Mouse (Mus musculus) kidney, adult 2 months (tissue): ENCODE data around the gene Map3k19. TPM values are rescaled to one million over a fixed set of nuclear protein-coding genes. Genes with fewer than 3 reads are reported as not detected.

Experiments used
- DNase-seq: peaks from one replicate; pipeline ENCODE4 v3.0.0; 2021
- H3K27ac ChIP-seq: fragments of 200-500 bp; 2 replicates; pipeline ENCODE4 v1.5.1; 2012; ENCODE audit warnings: low read depth, low read length, control low read depth, inconsistent platforms; ENCODE audit not compliant: insufficient read depth
- H3K27me3 ChIP-seq: fragments of 200-500 bp; replicated peaks from 2 replicates; pipeline ENCODE4 v1.6.1; 2012; ENCODE audit warnings: mild to moderate bottlenecking, moderate library complexity, low read length, inconsistent platforms; ENCODE audit not compliant: control insufficient read depth, insufficient read depth
- H3K36me3 ChIP-seq: fragments of 200-500 bp; 2 replicates; pipeline ENCODE4 v1.6.1; 2012; ENCODE audit warnings: mild to moderate bottlenecking, moderate library complexity, low read length, inconsistent platforms; ENCODE audit not compliant: control insufficient read depth, insufficient read depth
- H3K4me1 ChIP-seq: fragments of 200-500 bp; 2 replicates; pipeline ENCODE4 v1.6.1; 2011; ENCODE audit warnings: low read length; ENCODE audit not compliant: control insufficient read depth, insufficient read depth
- H3K4me3 ChIP-seq: fragments of 200-500 bp; 2 replicates; pipeline ENCODE4 v1.5.1; 2011; ENCODE audit warnings: mild to moderate bottlenecking, low read depth, low read length, control low read depth; ENCODE audit not compliant: insufficient read depth
- CTCF ChIP-seq: fragments of 200-500 bp; conservative IDR thresholded peaks from 2 replicates; pipeline ENCODE4 v1.5.1; 2011; ENCODE audit warnings: low read depth, mild to moderate bottlenecking, control low read depth, low read length, moderate library complexity, mixed read lengths; ENCODE audit not compliant: insufficient read depth, insufficient read length
- POLR2A ChIP-seq: fragments of 200-500 bp; IDR thresholded peaks from one replicate; pipeline ENCODE4 v1.6.1; 2011; ENCODE audit warnings: low read depth, low read length, control low read depth
- WGBS: fragments of 180-500 bp; shearing (Covaris S2); methylation state at CpG from one replicate; pipeline ENCODE4 v1.1.7; 2018; 5-methylcytosine and 5-hydroxymethylcytosine counted together
- polyA plus RNA-seq: library from polyadenylated mRNA; depleted of rRNA; stranded (reverse); fragments of >200 nt; gene quantifications from 2 replicates; pipeline ENCODE4 v1.2.3, GENCODE M21; 2012; rRNA removed

The Map3k19 gene
- polyA plus RNA-seq, 1 experiment = 0.05 TPM

DNA sequence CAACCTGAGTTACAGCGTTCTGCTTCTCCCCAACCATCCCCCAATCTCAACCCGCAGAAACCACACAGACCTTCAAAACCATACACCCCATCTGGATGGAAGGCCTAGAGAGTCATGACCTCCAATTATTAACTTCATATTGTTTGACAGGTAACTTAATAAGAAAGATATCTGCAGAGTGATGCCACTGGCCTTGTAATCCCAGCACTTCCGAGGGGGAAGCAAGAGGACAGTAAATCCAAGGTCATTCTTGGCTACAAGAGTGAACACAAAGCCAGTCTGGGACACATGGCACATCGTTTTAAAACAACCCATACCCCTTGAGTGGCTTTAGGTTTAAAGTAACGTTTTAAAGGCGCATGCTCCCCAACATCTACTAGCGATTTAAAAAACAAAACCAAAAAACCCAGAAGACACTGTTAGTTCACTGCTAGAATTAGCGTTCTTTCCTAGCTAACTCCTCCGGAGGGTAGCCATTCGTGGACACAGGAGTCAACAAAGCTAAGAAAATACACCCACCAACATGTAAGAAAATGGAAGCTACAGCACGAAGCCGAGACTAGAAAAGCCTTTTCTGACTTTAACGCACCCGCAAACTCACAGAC is 81.5 kb downstream of the Map3k19 start:
- peak overlapping the region; percentile 78 for H3K4me3 ChIP-seq

DNA sequence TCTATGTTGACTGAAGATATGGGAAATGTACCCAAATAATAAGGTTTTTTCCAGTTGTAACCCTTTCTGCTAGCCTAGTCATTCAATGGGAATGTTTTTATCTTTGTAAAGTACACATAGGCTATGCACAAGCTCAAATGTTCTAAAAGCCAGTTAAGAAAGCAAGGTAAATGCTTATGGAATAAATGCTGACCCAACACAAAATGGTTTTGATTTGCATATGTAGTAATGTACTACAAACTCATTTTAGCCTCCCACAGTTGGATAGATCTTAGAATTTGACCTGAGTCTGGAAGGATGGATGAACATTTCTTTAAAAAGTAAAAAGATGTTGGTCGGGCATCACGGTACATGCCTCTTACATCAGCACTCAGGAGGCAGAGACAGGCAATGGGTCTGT is 88.1 kb downstream of the Map3k19 start:
- no peaks in the 10 kb centered on the region for H3K27me3 ChIP-seq
- TF ChIP-seq CTCF = no peak
- no peak for TF ChIP-seq POLR2A
- H3K27ac ChIP-seq = no peak overlapping the region
- H3K4me1 ChIP-seq = no peaks in the 10 kb centered on the region
- no peaks in the 10 kb centered on the region for H3K36me3 ChIP-seq
- no peak for DNase-seq
- H3K4me3 ChIP-seq = no peak overlapping the region
- 87% methylated on average over 2 of the region's 2 CpGs for WGBS

More for the DNA sequence above, 81.5 kb downstream of the Map3k19 start:
- no peaks in the 10 kb centered on the region for H3K36me3 ChIP-seq
- no peak for TF ChIP-seq POLR2A
- peaks cover 7% of the 10 kb centered on the region; the same call in 1 of the 2 replicates for H3K4me1 ChIP-seq
- peak overlapping the region; percentile 96 for H3K27ac ChIP-seq
- no peaks in the 10 kb centered on the region for H3K27me3 ChIP-seq
- WGBS = 1% methylated on average over 14 of the region's 14 CpGs
- DNase-seq = no peak

DNA sequence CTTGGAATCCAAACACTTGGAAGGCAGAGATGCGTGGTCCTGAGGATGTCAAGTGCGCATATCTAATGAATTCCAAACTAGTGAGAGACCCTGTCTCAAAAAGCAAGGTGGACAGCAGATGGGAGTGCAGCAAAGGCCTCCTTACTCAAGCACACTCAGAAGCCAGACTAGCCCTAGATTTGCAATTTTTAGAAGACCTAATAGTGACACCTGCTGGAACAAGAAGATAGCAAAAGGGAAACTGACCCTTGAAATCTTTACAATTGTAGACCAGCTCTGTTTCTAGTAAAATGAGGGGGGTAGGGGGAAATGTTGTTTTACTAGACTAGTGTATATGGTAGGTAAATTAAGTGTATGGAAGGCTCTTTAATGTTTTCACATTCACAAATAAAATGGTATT is 89.4 kb downstream of the Map3k19 start:
- no peaks in the 10 kb centered on the region for H3K36me3 ChIP-seq
- H3K4me1 ChIP-seq = no peaks in the 10 kb centered on the region
- H3K27ac ChIP-seq = no peak overlapping the region
- no peak for TF ChIP-seq POLR2A
- peak; percentile 20; the same call in 1 of the 2 replicates for TF ChIP-seq CTCF
- DNase-seq = peak; percentile 20
- no peak overlapping the region for H3K4me3 ChIP-seq
- 73% methylated on average over 2 of the region's 2 CpGs for WGBS
- no peaks in the 10 kb centered on the region for H3K27me3 ChIP-seq

Other genes with a start within 250 kb of the Map3k19 start
- 2.5 TPM in 2 replicates for gene Tmem163, start 175.5 kb downstream of the Map3k19 start, polyA plus RNA-seq
- gene Acmsd, start 125.6 kb downstream of the Map3k19 start, polyA plus RNA-seq = 67.8 and 81.0 TPM in 2 replicates
- gene Ccnt2, start 80.9 kb downstream of the Map3k19 start, polyA plus RNA-seq = 12.7 and 14.7 TPM in 2 replicates
- gene Rab3gap1, start 13.7 kb upstream of the Map3k19 start, polyA plus RNA-seq = 16.2 and 16.4 TPM in 2 replicates
- 1.2 and 1.3 TPM in 2 replicates for gene Zranb3, start 248.0 kb upstream of the Map3k19 start, polyA plus RNA-seq
- 28.6 and 29.5 TPM in 2 replicates for gene R3hdm1, start 248.3 kb upstream of the Map3k19 start, polyA plus RNA-seq